Comparison of ENCODE assay signal across 8 mouse cellular contexts in the genomic region with DNA sequence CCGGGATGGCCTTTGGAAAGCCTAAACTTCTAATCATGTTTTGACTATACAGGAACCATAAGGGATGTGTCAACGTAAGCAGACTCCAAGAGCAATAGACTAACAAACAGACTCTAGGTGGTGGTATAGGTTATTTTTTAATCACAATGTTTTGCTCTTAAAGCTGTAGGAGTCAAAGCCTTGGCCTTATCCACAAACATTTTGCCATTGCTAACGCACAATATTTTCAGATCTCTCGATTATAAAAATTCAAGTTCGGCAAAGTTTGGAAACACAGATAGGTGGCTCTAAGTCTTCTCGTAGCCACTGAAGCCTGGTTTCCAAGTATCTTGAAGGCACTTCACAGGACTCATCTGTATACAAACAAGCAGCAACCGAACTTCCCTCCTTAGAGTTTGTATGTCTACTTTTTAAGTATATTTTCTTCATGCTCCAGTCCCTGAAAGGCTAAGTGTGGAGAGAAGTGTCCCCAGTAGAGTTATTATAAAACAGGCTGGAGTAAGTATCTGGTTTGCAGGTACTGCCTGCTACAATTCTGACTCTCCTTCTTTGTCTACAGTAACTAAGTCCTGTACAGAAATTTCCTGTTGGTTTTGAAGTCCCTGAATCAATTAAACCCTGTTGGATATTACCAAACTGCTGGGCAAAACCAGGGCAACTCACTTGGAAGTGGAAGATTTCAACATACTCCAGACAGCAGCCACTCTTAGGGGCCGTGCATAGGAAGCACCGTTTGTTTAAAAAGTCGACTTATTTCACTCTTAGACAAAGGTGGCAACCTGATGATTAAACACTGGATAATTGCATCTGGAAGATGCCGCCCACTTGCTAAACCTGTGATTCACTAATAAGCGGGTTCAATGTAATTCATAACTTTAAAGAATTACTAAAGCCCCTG. TPM values are rescaled to one million over a fixed set of nuclear protein-coding genes. Genes with fewer than 3 reads are reported as not detected.
DNase-seq lines count a peak whose midpoint lies in the region; ATAC-seq and TF ChIP-seq lines count a peak whose summit lies in the region.

No protein-coding gene starts in this region.

- H3K27me3 ChIP-seq in limb, embryonic 11.5 days (ENCODE audit: control insufficient read depth, insufficient read depth, low read length): no peaks in the 10 kb centered on the region

- WGBS in limb, embryonic 11.5 days: 38% methylated on average over 12 of the region's 12 CpGs

- H3K4me1 ChIP-seq in embryonic fibroblast, embryonic 13.5 days (ENCODE audit: control insufficient read depth, insufficient read depth, low read length): peaks cover 2% of the 10 kb centered on the region
- H3K4me1 ChIP-seq in limb, embryonic 11.5 days (ENCODE audit: control insufficient read depth, insufficient read depth, low read length): peaks cover 6% of the 10 kb centered on the region; the same call in 1 of the 2 replicates

- peak; percentile 21 for DNase-seq in cerebellum, adult 9-10 months
- peak; percentile 88 for DNase-seq in 416B (ENCODE audit: low read depth)
- DNase-seq in limb, embryonic 11.5 days (ENCODE audit: low spot score): no peak
- peak; percentile 47 for DNase-seq in retina, embryonic 14.5 days (ENCODE audit: low spot score)
- DNase-seq in frontal cortex, postnatal 25 days (ENCODE audit: low spot score in 2 of 2): no peak
- DNase-seq in adrenal gland, adult 18-20 months (ENCODE audit: low spot score in 2 of 2): no peak

- peak overlapping the region; percentile 88 for H3K4me3 ChIP-seq in embryonic fibroblast, embryonic 13.5 days (ENCODE audit: insufficient read depth, low read length)
- H3K4me3 ChIP-seq in limb, embryonic 11.5 days (ENCODE audit: low read depth, low read length): peak overlapping the region; percentile 70

- H3K4me2 ChIP-seq in limb, embryonic 11.5 days (ENCODE audit: low read depth, severe bottlenecking): peak overlapping the region; percentile 51

- H3K27ac ChIP-seq in embryonic fibroblast, embryonic 13.5 days (ENCODE audit: insufficient read depth, low read length): no peak overlapping the region; the same call in 1 of the 2 replicates
- no peak overlapping the region for H3K27ac ChIP-seq in limb, embryonic 11.5 days (replicated peaks; ENCODE audit: low read depth, low read length)

- no peaks in the 10 kb centered on the region for H3K9me3 ChIP-seq in limb, embryonic 11.5 days (ENCODE audit: control insufficient read depth, low read length)

- no peak for TF ChIP-seq CTCF in embryonic fibroblast, embryonic 13.5 days (IDR thresholded peaks at IDR 0.05; ENCODE audit: borderline replicate concordance, insufficient read depth, low read length)

- no peaks in the 10 kb centered on the region for H3K36me3 ChIP-seq in limb, embryonic 11.5 days (ENCODE audit: control insufficient read depth, insufficient read depth, low read length)

- no peak for TF ChIP-seq POLR2A in embryonic fibroblast, embryonic 13.5 days (IDR thresholded peaks at IDR 0.05; ENCODE audit: low read depth, low read length)

- no peak for ATAC-seq in cerebellum, adult (ENCODE audit: insufficient number of reproducible peaks, low FRiP score, low TSS enrichment)
- ATAC-seq in limb, embryonic 11.5 days (ENCODE audit: insufficient number of reproducible peaks, low FRiP score, low TSS enrichment, low read depth): no peak

- H3K9ac ChIP-seq in limb, embryonic 11.5 days (ENCODE audit: low read length): peak overlapping the region; percentile 9

RNA-seq across cellular contexts. Expression of a gene that starts 2.7 kb away (rescaled TPM):
- 16.0 and 16.3 TPM in 2 replicates for polyA plus RNA-seq in embryonic fibroblast, embryonic 13.5 days (2011; ENCODE audit: insufficient read length, low read depth, missing spikeins)
- 29.1 and 33.5 TPM in 2 replicates for polyA plus RNA-seq in limb, embryonic 11.5 days (2014; fragmentation: Nextera tagmentation; extraction: Ambion mirVana)
- 10 to 100 TPM; 75.5 to 93.1 TPM for total RNA-seq in adrenal gland, adult 18-20 months (2021)

Comparison
In these comparisons a context has a peak if more than half of its experiments do, and no peak if none do; other contexts are left out.
1. DNase-seq: peak in cerebellum, adult 9-10 months (single experiment), 416B (single experiment) and retina, embryonic 14.5 days (single experiment); none in limb, embryonic 11.5 days (single experiment), frontal cortex, postnatal 25 days (0 of 2) and adrenal gland, adult 18-20 months (0 of 2).